Mouse (Mus musculus): ENCODE measurements around the gene Zfp524.
A peak's percentile ranks its signal among the peaks of the same experiment; 100 is the strongest.

The Zfp524 gene

DNA sequence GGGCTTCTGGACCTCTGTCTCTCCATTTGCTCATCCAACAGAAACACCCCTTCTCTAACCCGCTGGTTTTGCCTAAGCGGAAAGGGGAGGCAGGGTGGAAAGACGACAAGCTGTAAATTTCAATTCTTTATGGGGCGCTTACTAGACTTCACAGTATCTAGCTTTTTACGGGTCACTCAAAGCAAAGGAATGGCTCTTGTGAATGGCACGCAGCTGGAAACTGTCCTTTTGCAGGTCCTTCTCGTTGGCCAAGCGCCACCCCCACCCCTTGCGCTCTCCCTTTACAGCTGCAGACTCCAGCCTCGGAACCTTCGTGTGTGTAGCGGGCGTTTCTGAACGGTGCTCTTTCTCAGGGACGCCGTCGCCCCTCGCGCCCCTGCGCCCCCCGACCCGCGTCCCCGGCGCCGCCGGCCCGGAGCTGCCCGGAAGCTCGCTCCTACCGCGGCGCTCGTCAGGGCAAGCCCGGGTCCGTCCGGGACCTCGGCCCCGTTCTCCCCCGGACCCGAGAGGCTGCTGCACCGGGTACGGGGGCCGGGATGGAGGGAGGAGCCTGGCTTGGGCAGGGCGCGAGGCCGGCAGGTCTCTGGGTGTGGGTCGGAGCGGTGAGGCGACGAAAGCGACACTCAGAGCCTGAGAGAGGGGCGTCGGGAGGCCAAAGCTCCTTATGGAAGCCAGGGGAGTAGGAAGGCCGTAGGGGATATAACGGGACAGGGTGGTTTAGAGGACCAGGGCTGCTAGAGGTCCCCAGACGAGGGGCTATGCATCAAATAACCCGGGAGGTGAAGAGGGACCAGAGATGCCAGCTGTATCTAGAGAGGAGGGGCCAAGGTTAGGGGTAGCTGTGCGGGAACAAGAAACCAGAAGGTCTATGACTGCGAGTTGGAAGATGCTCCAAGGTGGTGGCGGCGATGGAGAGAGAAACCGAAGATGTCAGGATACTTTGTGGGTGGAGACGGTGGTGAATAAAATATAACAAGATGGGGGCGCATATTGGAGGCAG, 37.3 kb downstream of the Zfp524 start, which contains the start of gene Zfp580:
Gene Zfp580, plus strand, starts transcription at position 346 of the 1,000 bp plus-strand sequence.
- DNase-seq, result peak; percentile 61 to 62

DNA sequence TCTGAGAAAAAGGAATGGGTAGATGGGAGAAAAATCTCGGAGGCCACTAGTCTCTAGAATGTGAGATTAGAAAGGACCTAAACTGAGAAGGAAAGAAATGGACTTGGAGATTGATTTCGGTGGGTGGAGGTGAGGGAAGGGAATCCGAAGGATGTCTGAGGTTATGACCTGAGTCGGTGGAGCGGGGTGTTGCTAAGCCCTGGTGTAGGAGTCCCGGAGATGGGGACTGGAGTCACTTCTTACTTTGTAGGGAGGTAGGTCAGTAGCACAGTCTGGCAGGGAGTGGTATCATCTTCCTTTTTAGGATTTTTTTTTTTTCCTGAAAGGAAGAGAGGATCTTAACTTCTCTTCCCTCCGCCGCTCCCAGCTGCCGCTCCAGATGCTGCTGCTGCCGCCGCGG, 38.2 kb downstream of the Zfp524 start:
- no peak for DNase-seq

DNA sequence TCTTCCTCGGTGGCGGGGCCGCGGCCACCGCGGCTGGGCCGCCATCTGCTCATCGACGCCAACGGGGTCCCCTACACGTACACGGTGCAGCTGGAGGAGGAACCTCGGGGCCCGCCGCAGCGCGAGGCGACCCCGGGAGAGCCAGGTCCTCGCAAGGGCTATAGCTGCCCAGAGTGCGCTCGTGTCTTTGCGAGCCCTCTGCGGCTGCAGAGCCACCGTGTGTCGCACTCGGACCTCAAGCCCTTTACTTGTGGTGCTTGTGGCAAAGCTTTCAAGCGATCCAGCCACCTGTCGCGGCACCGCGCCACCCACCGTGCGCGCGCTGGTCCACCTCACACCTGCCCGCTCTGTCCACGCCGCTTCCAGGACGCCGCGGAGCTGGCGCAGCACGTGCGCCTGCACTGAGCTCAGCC, 38.7 kb downstream of the Zfp524 start:
- no peak for DNase-seq

DNA sequence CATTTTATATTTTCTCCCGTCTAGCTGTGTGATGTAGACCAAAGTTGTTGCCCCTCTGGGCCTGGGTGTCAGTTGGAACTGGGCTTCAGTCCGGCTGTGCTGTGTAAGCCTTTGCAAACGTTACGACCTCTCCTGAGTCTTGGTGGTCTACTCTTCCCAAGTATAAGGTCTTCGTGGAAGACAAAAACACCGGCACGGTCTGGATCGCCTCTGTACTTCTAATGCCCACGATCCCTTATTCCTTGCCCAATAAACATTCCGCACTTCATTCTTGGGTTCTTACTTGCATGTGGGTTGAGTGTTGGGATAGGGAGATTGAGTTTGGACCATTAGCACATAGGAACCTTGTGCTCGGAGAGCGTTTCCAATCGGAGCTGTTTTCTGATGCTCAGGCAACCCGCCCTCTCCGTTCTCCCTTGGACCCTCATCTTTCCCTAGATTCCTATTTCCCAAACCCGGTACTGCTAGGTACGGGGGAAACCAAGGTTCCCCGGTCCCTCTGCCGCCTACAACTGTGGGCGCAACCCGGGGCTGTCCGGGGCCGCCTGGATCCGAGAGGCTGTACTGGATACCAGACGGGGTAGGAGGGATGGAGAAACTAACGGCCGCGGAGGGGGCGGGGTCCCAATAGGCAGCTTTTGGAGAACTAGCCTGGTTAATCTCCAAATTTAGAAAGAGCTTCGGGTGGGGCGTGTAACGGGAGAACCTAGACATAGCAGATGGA, 39.4 kb downstream of the Zfp524 start:
- no peak for DNase-seq

DNA sequence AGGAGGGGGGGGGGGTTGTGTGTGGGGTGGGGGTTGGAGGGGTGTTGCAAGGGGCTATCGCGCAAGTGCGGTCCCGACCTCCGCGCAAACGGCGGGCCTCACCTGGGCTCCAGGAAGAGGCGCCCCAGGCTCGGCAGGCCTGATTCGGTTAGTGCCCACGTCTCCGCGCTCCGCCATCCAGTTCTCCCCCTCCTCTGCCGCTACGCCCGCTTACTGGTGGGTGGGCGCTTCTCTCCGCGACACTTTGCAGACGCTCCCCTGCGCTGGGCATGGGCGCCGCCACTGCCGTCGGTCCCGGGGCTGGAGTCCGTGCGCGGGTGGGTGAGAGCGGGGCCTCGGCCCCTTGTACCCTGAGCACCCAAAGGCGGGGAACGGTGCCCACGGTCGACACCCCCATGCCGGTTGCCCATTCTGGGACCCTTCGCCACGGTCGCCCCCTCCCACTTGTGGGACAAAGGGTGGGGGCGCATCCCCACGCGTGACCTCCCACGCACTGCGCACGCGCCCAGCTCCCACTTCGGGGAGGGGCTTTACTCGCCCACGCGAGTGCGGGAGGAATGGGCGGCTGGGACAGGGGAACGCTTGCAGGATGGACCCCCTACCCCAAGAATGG, 42.5 kb downstream of the Zfp524 start:
- no peak for DNase-seq

DNA sequence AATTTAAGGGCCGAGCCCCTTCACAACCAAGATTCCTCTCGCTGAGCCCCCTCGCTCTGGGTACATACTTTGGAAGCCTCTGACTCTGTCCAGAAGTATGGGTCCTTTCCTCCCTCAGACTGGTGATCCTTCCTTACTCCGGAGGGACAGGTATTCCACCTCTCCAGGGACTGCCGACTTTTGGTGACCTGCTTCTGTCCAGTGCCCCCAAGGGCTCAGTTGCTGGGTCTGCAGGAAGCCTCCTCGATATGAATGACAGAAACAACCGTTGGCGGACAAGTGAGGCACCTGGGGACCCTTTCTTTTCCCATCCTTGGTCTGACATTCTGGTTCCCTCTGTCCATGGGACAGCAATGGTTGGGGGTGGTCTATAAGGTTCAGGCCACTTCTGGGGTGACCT, 43.2 kb downstream of the Zfp524 start:
- DNase-seq, result no peak

DNA sequence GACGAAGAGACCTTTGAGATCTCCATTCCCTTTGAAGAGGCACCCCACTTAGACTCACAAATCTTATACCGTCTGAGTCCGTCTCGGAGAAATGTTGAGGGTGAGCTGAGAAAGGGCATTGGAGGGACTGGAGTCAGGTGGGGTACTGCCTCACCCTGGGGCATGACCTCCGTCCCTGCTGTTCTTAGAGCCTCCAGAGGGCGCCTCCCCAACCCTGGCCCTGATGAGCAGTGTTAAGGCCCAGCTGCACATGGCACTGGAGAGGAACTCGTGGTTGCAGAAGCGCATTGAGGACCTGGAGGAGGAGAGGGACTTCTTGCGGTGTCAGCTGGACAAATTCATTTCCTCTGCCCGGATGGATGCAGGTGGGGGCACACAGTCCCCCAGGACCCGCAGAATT, 43.6 kb downstream of the Zfp524 start:
- peak in 1 of 2 experiments; percentile 45 for DNase-seq

DNA sequence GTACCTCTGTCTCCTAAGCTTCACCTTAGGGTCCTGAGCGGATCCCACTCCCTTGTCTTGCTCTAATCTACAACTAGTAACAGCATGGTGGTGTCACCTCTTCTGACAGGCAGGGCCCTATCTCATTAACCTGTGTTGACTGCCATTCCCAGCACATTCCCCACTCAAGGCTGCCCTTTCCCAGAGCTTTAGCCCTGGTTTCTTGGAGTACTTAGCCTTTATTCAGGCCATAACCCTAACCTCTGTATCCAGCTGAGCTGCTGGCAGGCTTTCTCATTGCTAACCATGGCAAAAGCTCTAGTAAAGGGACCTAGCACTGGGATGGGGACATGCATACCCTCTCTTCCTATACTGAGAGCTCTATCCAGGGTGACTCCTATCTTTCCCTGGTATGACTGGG, 44.4 kb downstream of the Zfp524 start:
- no peak for DNase-seq

DNA sequence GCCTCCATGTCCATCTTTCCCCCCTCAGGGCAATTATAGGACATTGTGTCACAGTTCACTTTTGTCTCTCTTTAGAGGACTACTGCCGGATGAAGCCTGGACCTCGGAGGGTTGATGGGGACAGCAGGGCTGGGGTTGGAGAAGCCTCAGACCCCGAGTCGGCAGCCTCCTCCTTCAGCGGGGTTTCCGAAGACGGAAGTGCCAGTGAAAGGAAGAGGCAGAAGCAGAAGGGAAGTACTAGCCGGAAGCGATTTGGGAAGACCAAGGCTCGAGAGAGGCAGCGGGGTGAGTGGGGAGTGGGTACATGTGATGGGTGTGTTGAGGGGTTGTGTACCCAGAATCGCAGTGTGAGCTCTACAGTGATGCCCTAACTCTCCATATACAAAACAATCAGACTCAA, 45.2 kb downstream of the Zfp524 start:
- DNase-seq, result no peak

DNA sequence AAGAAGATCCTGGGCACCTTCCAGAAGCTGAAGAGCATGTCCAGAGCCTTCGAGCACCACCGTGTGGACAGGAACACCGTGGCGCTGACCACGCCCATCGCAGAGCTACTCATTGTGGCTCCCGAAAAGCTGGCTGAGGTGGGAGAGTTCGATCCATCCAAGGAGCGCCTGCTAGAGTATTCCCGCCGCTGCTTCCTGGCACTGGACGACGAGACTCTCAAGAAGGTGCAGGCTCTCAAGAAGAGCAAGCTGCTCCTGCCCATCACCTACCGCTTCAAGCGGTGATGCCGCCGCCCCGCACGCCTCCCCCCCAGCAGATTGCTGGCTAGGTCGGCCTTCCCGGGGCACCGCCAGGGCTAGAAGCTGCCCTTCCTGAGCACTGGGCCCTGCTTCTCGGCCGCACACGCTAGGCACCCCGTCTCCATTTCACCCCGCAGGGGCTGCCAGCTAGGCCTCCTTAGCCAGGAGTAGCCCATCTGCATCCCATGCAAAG, 46.1 kb downstream of the Zfp524 start:
- DNase-seq, result peak; percentile 66 to 74

DNA sequence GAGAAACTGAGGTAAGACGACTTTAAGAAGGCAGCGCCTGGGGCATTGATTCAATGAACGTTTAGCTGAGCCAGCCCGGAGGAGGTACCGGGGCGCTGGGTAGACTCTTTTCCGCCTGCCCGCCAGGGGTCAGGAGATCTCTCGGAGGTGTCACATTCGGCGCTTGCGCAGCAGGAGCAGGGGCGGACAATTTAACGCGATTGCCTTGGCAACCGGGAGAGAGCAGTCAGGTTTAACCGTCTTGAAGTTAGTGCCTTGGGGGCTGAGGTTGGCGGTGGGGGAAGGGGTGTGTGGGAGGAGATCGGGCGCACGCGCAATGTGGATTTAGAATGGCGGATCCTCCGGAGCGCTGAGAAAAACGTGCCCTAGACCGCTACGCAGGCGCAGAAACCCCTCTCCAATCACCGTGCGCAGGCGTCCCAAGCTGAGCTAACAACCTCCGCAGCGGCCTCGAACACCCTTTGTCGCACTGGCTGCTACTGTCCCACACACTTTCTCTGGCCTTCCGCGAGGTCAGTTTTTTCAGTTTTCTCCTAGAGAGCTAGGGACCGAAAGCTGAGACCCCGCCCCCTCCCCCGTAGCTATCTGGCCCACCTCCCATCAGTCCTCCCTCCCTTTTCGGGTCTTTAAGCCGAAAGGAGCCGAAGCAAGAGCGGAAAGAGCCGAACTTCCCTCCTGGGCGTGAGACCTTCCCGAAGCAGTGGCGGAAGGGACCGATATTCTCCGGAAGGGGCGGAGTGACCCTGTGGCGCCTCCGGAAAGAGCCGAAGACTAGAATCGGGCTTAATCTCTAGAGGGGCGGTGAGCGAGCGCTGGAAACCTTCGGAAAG, 46.9 kb downstream of the Zfp524 start:
- peak; percentile 98 to 99 for DNase-seq

DNA sequence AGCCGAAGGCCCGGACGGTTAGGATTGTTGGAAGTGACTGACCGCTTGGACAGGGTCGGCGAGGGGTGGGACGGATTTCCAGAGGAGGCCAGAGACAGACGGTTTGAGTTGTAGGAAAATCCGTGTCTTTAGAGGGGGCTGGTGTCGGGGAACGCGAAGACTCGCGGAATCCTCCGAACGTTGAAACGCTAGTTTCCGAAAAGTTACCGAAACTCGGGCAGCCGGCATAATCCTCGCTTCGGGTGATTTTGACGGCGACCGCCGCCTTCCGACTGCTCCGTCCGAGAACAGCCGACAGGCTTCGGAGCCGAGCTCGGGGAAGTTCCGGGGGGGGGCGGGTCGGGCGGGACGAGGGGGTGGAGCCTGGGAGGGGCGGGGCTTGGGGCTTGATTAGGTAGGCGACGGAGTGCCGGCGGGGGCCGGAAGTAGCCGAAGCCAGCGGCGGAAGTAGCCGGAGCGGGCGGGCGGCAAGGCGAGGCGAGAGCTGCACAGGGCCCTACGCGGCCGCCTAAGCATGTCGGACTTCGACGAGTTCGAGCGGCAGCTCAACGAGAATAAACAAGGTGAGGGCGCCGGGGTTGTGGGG, 47.7 kb downstream of the Zfp524 start, which contains the start of gene U2af2:
Gene U2af2, plus strand, starts transcription at position 370 of the 586 bp plus-strand sequence.
- DNase-seq, result peak; percentile 94 to 95

DNA sequence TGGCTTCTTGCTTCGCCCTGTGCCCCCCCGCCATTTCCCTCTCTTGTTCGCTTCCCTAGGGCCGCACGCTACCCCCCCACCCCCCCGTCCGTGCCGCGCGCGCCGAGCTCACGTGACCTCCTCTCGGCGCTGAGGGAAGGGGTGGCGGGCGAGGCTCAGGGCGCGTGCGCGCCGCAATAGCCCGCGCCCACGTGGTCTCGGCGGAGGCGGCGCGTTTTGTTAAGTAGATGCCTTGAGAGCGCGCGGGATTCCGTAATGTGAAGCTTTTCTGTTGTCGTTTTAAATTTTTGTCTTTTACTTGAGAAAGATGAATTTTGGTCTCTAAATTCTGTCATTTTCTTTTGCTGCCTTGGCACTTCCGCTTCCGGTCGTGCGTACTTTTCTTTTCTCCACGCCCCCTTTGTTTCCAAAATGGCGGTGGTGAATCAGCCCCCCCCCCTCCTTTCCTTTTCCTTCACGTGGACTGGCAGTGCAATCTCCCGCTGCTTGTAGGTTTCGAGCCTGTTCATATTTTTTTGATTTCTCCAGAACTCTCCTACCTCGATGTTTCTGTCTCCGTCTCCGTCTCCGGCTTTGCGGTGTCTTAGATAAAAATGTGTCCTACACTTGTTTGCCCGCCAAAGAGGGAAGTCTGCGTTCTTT, 48.3 kb downstream of the Zfp524 start:
- no peak for DNase-seq

DNA sequence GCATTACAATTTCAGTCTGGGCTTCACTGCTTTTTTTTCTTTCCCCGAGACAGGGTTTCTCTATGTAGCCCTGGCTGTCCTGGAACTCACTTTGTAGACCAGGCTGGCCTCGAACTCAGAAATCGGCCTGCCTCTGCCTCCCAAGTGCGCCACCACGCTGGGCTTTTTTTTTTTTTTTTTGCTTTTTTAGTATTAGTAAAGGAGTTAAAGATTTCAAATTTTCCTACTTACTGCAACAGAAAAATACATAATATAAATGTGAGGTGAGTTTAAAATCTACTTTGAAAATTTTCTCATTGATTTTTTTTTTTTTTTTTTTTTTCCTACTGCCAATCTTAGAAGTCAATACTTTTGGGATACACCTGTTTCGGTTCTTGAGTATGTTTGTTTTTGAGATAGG, 50.7 kb downstream of the Zfp524 start:
- no peak for DNase-seq
